Mouse (Mus musculus) urinary bladder, postnatal 14 days (tissue): ENCODE data around the gene 4931409K22Rik.

Experiments used
- DNase-seq: peaks from one replicate; pipeline ENCODE4 v3.0.0; 2021; ENCODE audit warnings: low spot score

The 4931409K22Rik gene

DNA sequence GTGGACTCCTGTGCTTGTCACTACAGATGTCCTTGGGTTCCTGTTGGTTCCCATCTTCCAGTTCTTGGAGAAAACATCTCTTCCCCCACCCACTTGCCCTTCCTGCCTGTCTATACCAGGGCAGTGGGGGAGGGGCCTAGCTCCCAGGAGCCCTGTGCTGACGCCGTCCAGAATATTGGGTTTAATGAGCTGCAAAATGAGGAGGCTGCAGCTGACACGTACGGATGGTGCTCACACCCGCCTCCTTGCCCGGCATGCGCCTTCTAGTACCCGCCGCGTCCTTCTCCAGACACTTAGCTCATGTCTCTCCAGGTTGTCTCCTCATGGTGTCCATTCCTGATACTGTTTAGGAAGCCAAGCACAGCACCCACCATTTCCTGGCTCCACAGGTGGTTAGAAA lies 57.5 kb downstream of the 4931409K22Rik start:
- DNase-seq = no peak

DNA sequence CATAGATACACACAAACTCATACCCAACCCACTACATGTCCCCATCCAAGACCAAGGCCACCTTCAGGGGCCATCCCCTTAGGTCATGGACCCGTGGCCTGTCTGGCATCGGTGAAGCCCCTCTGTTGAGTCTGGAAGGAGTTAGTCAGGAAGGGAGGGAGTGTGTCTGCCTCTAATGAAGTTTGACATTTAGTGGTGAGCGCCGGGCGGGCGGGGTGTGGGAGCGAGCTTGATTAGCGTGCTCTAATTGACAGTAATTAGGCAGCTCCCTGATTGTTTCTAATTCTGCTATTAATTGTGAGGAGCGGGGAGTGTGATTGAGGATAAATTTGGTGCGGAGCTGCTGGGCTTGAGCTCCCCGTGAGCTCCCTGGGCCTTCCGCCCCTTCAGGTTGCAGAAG lies 59.1 kb downstream of the 4931409K22Rik start:
- no peak for DNase-seq

DNA sequence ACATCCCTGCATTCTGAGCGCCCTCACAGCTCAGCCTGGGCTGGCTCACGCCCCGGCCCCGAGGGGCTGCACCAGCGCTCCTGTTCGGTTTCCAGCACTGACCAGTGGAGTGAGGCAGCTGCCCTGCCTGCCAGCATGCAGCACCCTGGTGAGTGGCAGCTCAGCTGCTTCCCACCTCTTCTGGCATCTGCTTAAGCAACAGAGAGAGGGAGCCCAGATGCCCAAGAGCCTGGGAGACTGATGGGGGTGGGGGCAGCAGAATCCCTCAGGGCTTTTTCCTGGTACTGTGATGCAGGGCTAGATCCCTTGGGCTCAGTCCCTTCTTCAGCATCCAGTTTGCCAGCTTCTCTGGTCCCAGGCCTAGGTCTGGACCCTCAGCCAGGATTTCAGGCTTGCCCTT lies 59.9 kb downstream of the 4931409K22Rik start:
- no peak for DNase-seq

DNA sequence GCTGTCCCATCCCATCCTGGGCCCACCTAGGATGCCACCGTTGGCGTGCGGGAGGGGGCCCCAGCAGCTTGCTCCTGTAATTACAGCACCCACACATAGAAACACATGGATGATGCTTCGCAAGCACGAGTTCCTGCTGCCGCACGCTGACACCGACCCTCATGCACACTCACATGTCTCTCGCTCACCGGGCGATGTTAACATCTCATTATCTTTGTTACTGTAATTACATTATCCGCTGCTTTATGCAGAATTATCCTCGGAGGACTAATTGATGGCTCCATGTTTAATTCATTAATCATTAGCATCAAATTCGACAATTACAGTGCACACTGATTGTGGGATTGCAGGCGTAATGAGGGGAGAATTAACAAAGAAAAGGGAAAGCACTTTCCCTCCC lies 61.6 kb downstream of the 4931409K22Rik start:
- DNase-seq = no peak
